8 mouse cellular contexts compared by ENCODE assay signal in the genomic region with DNA sequence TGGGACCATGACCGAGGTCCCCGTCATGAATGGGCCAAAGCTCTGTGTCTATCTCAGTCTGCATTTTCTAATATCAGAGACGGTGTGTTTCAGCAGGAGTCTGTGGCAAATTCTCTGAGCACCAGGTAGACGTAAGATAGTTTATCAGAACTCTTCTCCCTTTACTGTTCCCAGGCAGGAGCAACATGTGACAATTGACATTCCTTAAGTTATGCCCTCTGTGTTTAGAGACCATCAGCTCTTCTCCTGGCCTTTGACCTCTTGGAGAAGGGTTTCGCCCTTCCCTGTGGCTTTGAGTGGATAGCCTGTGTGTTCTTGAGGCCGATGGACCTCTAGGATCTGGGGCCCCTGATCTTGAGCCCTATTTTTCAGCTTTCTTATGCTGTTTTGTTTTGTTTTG. TPM values are rescaled to one million over a fixed set of nuclear protein-coding genes. Genes with fewer than 3 reads are reported as not detected.
DNase-seq lines count a peak whose midpoint lies in the region; ATAC-seq and TF ChIP-seq lines count a peak whose summit lies in the region.

No protein-coding gene starts in this region.

- peak overlapping the region; percentile 62 for H3K4me2 ChIP-seq in lung, postnatal 0 days (replicated peaks; ENCODE audit: low read depth, low read length)
- H3K4me2 ChIP-seq in forebrain, embryonic 12.5 days, result peak overlapping the region; percentile 95
- peak overlapping the region; percentile 92 for H3K4me2 ChIP-seq in limb, embryonic 12.5 days

- no peaks in the 10 kb centered on the region for H3K27me3 ChIP-seq in lung, postnatal 0 days (replicated peaks; ENCODE audit: insufficient read depth, low read length)
- H3K27me3 ChIP-seq in forebrain, embryonic 12.5 days, result no peaks in the 10 kb centered on the region
- H3K27me3 ChIP-seq in limb, embryonic 12.5 days, result no peaks in the 10 kb centered on the region
- H3K27me3 ChIP-seq in small intestine, adult 2 months (ENCODE audit: control insufficient read depth, insufficient read depth, low read length), result no peaks in the 10 kb centered on the region

- H3K36me3 ChIP-seq in lung, postnatal 0 days (ENCODE audit: insufficient read depth, low read length), result peaks cover 26% of the 10 kb centered on the region; the same call in 1 of the 2 replicates
- peaks cover 43% of the 10 kb centered on the region for H3K36me3 ChIP-seq in forebrain, embryonic 12.5 days (replicated peaks)
- H3K36me3 ChIP-seq in limb, embryonic 12.5 days, result peaks cover 43% of the 10 kb centered on the region
- H3K36me3 ChIP-seq in small intestine, adult 2 months (ENCODE audit: control insufficient read depth, insufficient read depth, low read length), result peaks cover 37% of the 10 kb centered on the region

- no peak for TF ChIP-seq CTCF in lung, postnatal 0 days (IDR thresholded peaks at IDR 0.05)
- no peak for TF ChIP-seq CTCF in small intestine, adult 2 months (IDR thresholded peaks at IDR 0.05; ENCODE audit: extremely low read depth, insufficient read length, insufficient replicate concordance, low read depth, low read length)

- ATAC-seq in lung, postnatal 0 days, result no peak
- no peak for ATAC-seq in forebrain, embryonic 12.5 days (ENCODE audit: low FRiP score)
- no peak for ATAC-seq in limb, embryonic 12.5 days (ENCODE audit: insufficient number of reproducible peaks, insufficient read depth, low FRiP score, low TSS enrichment, low read depth)

- peak overlapping the region; percentile 81; the same call in 1 of the 2 replicates for H3K9ac ChIP-seq in lung, postnatal 0 days (replicated peaks; ENCODE audit: low read depth)
- H3K9ac ChIP-seq in forebrain, embryonic 12.5 days, result peak overlapping the region; percentile 96
- peak overlapping the region; percentile 87 for H3K9ac ChIP-seq in limb, embryonic 12.5 days (replicated peaks)

- H3K27ac ChIP-seq in lung, postnatal 0 days (ENCODE audit: low read length), result no peak overlapping the region
- no peak overlapping the region for H3K27ac ChIP-seq in forebrain, embryonic 12.5 days
- no peak overlapping the region for H3K27ac ChIP-seq in limb, embryonic 12.5 days
- H3K27ac ChIP-seq in small intestine, adult 2 months (ENCODE audit: insufficient read depth, low read depth, low read length), result no peak overlapping the region

- no peaks in the 10 kb centered on the region for H3K9me3 ChIP-seq in lung, postnatal 0 days (ENCODE audit: low read length)
- H3K9me3 ChIP-seq in forebrain, embryonic 12.5 days, result no peaks in the 10 kb centered on the region
- H3K9me3 ChIP-seq in limb, embryonic 12.5 days, result no peaks in the 10 kb centered on the region

- DNase-seq in lung, postnatal 0 days (ENCODE audit: low spot score), result no peak
- no peak for DNase-seq in lung, adult 18-20 months
- no peak for DNase-seq in layer of hippocampus, postnatal 14 days (ENCODE audit: low spot score in 2 of 2)
- DNase-seq in right cerebral cortex, postnatal 36 days (ENCODE audit: low spot score in 2 of 2), result no peak
- DNase-seq in kidney, adult 11 months, result no peak

- no peak for TF ChIP-seq EP300 in lung, postnatal 0 days (IDR thresholded peaks at IDR 0.05)

- WGBS in lung, postnatal 0 days, result 49% methylated on average over 6 of the region's 6 CpGs
- 72% methylated on average over 6 of the region's 6 CpGs for WGBS in forebrain, embryonic 12.5 days
- WGBS in limb, embryonic 12.5 days, result 65% methylated on average over 6 of the region's 6 CpGs
- WGBS in small intestine, adult 2 months, result 18% methylated on average over 6 of the region's 6 CpGs

- no peaks in the 10 kb centered on the region for H3K4me1 ChIP-seq in lung, postnatal 0 days (ENCODE audit: insufficient read depth, low read depth, low read length)
- peaks cover 24% of the 10 kb centered on the region for H3K4me1 ChIP-seq in forebrain, embryonic 12.5 days
- peaks cover 15% of the 10 kb centered on the region for H3K4me1 ChIP-seq in limb, embryonic 12.5 days (replicated peaks)
- peaks cover 5% of the 10 kb centered on the region; the same call in 1 of the 2 replicates for H3K4me1 ChIP-seq in small intestine, adult 2 months (ENCODE audit: control insufficient read depth, insufficient read depth, insufficient read length, low read length)

- peak overlapping the region; percentile 84 for H3K4me3 ChIP-seq in lung, postnatal 0 days (ENCODE audit: low read depth, low read length)
- H3K4me3 ChIP-seq in forebrain, embryonic 12.5 days (replicated peaks), result peak overlapping the region; percentile 99
- H3K4me3 ChIP-seq in limb, embryonic 12.5 days (replicated peaks), result peak overlapping the region; percentile 99
- peak overlapping the region; percentile 87 for H3K4me3 ChIP-seq in small intestine, adult 2 months (ENCODE audit: low read depth, low read length)

- no peak for TF ChIP-seq POLR2A in small intestine, adult 2 months (IDR thresholded peaks at IDR 0.05; ENCODE audit: low read depth, low read length)

RNA-seq across cellular contexts. Expression of a gene that starts 1.1 kb away (rescaled TPM):
- 26.6 and 32.0 TPM in 2 replicates for polyA plus RNA-seq in lung, postnatal 0 days (2015; fragmentation: Nextera tagmentation; extraction: Ambion mirVana)
- 106 and 107 TPM in 2 replicates for polyA plus RNA-seq in forebrain, embryonic 12.5 days (2016; fragmentation: Nextera tagmentation; extraction: Ambion mirVana)
- 95.8 and 102 TPM in 2 replicates for polyA plus RNA-seq in limb, embryonic 12.5 days (2016; fragmentation: Nextera tagmentation; extraction: Ambion mirVana)
- polyA plus RNA-seq in small intestine, adult 2 months (2012; rRNA removed), result 21.3 and 34.2 TPM in 2 replicates
- total RNA-seq in layer of hippocampus, postnatal 14 days (2021), result 10 to 100 TPM; 66.9 to 77.2 TPM

RNA-seq across cellular contexts. Expression of a gene that starts 14.0 kb away (rescaled TPM):
- polyA plus RNA-seq in lung, postnatal 0 days (2015; fragmentation: Nextera tagmentation; extraction: Ambion mirVana), result 93.6 and 98.7 TPM in 2 replicates
- polyA plus RNA-seq in forebrain, embryonic 12.5 days (2016; fragmentation: Nextera tagmentation; extraction: Ambion mirVana), result 35.4 and 38.5 TPM in 2 replicates
- polyA plus RNA-seq in limb, embryonic 12.5 days (2016; fragmentation: Nextera tagmentation; extraction: Ambion mirVana), result 39.1 and 43.7 TPM in 2 replicates
- polyA plus RNA-seq in small intestine, adult 2 months (2012; rRNA removed), result 115 and 258 TPM in 2 replicates
- 1 to 10 TPM in 1 of 2 experiments, under 1 TPM in 1; 0.83 to 1.2 TPM for total RNA-seq in layer of hippocampus, postnatal 14 days (2021)

RNA-seq across cellular contexts. Expression of a gene that starts 15.8 kb away (rescaled TPM):
- 0.97 and 1.0 TPM in 2 replicates for polyA plus RNA-seq in lung, postnatal 0 days (2015; fragmentation: Nextera tagmentation; extraction: Ambion mirVana)
- polyA plus RNA-seq in forebrain, embryonic 12.5 days (2016; fragmentation: Nextera tagmentation; extraction: Ambion mirVana), result 3.3 and 3.7 TPM in 2 replicates
- 4.2 and 5.2 TPM in 2 replicates for polyA plus RNA-seq in limb, embryonic 12.5 days (2016; fragmentation: Nextera tagmentation; extraction: Ambion mirVana)
- 4.9 and 8.1 TPM in 2 replicates for polyA plus RNA-seq in small intestine, adult 2 months (2012; rRNA removed)
- total RNA-seq in layer of hippocampus, postnatal 14 days (2021), result not detected

RNA-seq across cellular contexts. Expression of a gene that starts 35.7 kb away (rescaled TPM):
- polyA plus RNA-seq in lung, postnatal 0 days (2015; fragmentation: Nextera tagmentation; extraction: Ambion mirVana), result 6.8 and 7.4 TPM in 2 replicates
- 14.2 and 16.0 TPM in 2 replicates for polyA plus RNA-seq in forebrain, embryonic 12.5 days (2016; fragmentation: Nextera tagmentation; extraction: Ambion mirVana)
- 17.0 and 19.0 TPM in 2 replicates for polyA plus RNA-seq in limb, embryonic 12.5 days (2016; fragmentation: Nextera tagmentation; extraction: Ambion mirVana)
- polyA plus RNA-seq in small intestine, adult 2 months (2012; rRNA removed), result 4.0 and 7.4 TPM in 2 replicates
- 1 to 10 TPM; 4.9 to 6.7 TPM for total RNA-seq in layer of hippocampus, postnatal 14 days (2021)

RNA-seq across cellular contexts. Expression of a gene that starts 35.9 kb away (rescaled TPM):
- polyA plus RNA-seq in lung, postnatal 0 days (2015; fragmentation: Nextera tagmentation; extraction: Ambion mirVana), result 121 and 126 TPM in 2 replicates
- 79.1 and 89.4 TPM in 2 replicates for polyA plus RNA-seq in forebrain, embryonic 12.5 days (2016; fragmentation: Nextera tagmentation; extraction: Ambion mirVana)
- polyA plus RNA-seq in limb, embryonic 12.5 days (2016; fragmentation: Nextera tagmentation; extraction: Ambion mirVana), result 95.3 and 98.1 TPM in 2 replicates
- 49.1 and 67.1 TPM in 2 replicates for polyA plus RNA-seq in small intestine, adult 2 months (2012; rRNA removed)
- total RNA-seq in layer of hippocampus, postnatal 14 days (2021), result 100 to 1,000 TPM; 204 to 208 TPM
